Mouse (Mus musculus) kidney, adult 18-20 months (tissue): ENCODE results near the gene Fsip2.

Experiments used
- DNase-seq: peaks from one replicate; pipeline ENCODE4 v3.0.0; 2021

Fsip2 gene

DNA sequence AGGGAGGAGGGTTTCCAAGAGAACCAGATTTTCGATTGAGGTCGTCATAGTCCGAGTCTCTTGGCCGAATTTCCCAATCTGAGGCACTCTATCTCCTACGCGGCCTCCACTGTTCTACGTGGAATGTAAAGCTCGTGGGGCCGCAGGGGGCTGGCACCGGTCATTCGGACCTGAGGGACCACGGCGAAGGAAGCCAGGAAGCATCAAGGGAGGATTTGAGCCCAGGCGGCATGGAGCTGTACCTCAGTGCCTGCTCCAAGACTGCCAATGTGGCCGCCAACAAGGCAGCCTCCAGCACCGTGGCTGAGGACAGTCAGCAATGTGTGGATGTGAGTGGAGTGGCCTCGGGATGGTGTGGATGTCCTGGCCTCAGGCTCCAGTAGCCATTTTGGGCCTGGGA, at the start of gene Fsip2:
Gene Fsip2 (plus strand): TSS at position 163 of the 400 bp plus-strand sequence.
- DNase-seq = no peak

DNA sequence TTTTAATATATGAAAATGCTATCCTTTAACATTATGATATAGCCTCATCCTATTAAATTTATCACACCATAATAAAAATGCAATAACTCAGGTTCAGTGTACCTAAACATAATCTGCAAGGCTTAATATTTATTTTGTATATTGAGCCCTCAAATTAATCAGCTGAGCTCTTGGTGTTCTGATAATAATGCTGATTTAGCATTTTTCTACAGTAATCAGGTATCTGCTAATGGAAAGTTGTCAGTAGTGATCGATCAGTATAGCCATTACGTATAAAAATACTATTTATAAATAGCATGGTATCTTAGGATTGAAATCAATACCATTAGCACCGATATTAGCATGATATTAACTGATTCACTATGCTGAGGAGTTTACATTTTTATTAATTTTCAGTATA, 20.0 kb downstream of the Fsip2 start:
- DNase-seq = no peak

DNA sequence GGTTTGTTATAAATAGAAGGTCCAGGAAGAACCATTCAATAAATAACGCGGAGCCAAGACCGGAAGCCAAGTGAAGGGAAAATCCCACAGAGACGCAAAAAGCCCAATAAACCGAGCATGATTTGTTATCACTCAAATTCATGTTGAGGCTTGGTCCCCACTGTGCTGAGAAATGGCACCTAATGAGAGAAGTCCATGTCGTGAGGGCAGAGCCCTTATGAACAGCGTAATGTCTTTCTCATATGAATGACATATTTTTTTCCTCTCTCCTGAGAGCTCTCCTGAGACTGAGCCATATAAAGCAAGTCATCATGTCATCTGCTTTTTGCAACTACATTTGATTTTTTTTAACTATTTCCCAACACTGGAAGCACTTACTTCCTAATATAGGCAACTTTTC, 82.4 kb downstream of the Fsip2 start:
- no peak for DNase-seq

DNA sequence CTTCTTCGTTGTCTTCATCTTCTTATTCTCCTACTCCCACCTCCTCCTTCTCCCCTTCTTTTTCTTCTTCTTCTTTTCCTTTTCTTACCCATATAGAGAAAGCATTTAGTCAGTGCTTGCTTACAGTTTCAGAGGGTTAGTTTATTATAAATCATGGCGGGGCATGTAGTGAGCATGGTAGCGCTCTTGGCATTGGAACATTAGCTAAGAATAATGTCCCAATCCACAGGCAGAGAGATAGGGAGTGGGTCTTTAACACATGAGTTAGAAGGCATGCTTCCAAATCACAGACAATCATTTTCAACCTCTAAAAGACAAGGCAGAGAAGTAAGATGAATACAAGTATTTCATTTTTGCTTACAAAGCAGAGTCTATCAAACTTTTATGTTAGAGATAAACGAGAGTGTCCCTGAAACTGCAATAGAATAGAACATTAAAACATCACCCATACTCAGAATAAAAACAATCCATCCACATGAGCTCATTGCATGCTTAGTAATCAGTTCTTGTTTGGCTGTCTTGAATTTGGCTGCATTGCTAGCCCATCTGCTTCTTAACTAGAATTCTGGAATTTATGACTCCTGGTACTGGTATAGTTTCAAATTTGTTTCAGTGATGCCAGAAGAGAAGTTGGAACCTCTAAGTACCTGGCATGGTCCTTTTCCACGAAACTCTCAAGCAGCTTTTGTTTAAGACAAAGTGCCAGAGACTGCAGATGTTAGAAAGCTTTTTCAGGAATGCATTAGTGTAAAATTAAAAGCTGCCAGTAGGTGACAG, 109.7 kb downstream of the Fsip2 start:
- no peak for DNase-seq
